Mouse (Mus musculus) left cerebral cortex, adult 8-10 months (tissue): ENCODE measurements at regions not wholly inside any gene's neighbourhood (a gene's known extent, or its start where the extent isn't known, plus 50 kb on each side); places are given as distances from the start of the nearest gene placed in this dataset.

Source experiments
- DNase-seq, 2 experiments: peaks; one replicate each; pipeline ENCODE4 v3.0.0; 2022; ENCODE audit warnings: low spot score in 2 of 2

DNA sequence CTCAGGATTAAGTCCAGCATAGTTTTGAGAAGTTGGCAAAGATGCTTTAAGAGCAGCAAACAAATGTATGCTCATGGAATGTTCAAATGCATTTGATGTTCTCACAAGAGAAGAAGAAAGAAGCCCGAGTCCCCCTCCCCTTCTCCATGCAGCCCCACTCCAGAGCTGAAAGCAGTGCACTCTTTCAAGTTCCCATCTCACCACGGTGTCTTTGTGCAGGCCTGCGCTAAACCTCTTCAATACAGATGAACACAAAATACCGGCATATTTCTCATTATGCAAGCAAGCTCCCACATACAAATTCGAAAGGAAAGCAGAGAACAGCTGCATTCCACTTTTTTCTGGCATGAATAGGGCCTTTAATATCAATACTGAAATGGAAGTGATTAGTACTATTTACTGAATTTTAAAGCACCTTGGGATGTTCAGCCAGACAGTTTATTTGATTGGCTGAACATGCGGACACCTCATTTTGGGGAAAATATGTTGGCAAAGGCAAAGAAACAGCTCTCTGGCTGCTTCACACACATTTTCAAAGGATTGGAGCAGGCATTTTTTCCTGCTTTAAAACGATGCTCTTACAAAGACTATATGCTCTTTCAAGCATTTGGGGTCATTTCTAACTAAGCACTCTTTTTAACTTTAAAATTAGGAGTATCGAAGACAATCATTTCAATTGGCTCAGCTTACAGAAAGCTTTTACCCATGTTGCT lies 595.8 kb downstream of the Car8 start:
- DNase-seq, result peak; percentile 1 to 6

DNA sequence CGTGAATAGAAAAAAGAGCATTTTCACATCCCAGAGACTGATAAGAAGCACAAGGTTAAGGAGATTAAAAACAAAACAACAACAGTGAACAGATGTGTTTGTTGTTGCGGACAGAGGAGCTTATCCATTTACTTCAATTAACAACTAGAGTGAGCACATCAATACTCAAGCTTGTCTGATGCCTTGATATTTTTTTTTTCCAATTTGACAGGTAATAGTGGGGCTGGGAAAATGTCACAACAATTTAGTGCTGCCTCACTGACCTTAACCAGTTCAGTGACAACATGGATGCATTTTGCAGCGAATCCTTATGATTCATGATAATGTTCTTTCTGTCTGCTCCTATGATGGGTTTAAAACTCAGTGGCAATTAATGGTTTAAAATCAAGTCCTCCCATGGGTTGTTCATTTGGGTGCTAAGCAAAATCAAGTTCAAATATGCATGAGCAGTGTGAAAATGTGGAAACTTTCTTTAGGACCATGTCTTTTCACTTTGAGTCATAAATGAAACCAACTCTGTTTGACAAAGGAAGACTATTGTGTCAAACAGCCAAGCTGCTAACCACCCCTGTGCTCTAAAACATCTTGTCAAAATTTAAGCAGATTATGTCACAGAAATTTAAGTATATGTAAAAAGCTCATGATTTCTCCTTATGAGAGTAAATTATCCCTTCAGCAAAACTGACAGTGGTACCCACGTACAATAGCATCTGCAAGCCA lies 641.0 kb downstream of the Car8 start:
- no peak for DNase-seq

DNA sequence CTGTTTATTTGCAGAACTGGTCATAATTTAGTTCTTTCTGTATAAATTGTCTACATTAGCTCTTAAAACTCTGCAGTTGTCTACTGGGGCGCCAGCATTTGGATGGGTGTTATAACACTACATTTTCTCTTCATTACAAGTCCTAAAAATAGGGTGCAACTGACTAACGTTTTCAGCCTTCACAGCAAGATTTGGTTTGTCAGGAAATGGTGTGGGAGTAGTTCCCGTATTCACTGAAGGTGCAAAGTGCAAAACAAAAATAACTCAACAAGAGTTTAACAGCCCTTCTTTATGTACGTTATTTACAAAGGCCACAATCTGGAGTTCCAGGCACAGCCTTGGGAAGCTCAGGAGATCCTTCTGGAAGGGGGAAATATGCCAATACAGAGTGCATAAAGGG lies 642.7 kb downstream of the Car8 start:
- peak in 1 of 2 experiments; percentile 79 for DNase-seq

DNA sequence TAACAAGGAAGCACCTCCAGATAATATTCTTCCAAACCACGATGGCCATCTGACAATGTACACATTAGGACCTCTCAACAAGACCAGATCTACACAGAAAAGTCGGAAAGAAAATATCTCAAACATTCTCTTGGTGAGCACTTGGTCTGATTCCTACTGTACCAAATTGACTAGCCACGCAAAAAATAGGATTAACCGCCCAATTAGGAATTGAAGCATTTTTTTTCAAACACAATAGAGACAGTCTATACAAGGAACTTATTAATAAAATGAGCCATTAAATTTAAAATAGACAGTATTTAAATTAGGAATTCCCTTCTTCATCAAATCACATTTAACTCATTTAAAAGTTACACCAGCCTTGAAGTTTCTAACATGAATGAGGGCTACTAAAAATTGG lies 655.0 kb downstream of the Car8 start:
- no peak for DNase-seq

DNA sequence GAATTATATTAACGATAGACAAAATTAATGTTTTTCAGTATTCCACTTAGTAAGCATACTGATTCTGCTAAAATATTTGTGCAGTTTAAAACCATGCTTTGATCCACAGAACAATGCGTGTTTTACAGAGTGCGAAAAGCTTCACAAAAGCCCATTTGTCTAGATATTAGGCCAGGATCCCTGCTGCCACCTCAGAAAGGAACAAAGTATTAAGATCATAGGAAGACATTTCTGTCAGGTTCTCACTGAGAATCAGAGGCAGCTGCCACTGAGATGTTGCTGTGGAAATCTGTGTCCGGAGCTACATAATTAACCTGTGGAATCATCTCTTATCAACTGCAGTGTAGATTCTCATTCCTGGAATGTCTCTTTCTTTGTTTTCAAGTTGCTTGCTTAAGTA lies 656.9 kb downstream of the Car8 start:
- no peak for DNase-seq

DNA sequence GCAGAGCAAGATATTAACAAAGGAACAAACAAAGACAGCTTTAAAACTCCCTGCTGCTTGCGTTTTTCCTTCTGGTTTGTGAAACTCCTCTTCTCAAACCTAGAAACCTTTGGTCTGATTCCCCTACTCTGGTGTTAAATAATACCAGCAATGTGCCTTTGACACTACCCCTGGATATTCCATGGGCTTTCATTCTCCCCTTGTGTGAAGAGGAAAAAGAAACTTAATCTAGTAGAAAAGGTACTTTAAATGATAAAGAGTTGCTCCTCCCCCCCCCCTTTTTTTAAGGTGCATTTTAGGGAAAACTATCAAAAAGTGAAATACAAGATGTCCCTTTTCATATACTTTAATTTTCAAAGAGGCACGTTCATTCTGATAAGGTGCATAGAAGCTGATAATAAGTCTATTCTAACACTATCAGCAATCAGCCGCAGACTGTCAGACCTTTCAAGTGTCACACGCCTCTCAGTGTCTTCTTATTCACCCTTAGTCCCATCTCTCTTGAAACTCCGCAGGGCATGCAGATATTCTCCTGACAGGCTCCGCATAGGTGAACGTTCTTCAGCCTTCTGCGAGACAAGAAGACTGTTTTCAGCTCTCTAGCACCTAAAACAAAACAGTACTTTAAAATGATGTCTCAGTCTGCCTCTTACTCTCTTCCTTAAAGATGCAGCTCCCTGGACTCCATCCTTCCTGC lies 657.5 kb downstream of the Car8 start:
- DNase-seq, result no peak

DNA sequence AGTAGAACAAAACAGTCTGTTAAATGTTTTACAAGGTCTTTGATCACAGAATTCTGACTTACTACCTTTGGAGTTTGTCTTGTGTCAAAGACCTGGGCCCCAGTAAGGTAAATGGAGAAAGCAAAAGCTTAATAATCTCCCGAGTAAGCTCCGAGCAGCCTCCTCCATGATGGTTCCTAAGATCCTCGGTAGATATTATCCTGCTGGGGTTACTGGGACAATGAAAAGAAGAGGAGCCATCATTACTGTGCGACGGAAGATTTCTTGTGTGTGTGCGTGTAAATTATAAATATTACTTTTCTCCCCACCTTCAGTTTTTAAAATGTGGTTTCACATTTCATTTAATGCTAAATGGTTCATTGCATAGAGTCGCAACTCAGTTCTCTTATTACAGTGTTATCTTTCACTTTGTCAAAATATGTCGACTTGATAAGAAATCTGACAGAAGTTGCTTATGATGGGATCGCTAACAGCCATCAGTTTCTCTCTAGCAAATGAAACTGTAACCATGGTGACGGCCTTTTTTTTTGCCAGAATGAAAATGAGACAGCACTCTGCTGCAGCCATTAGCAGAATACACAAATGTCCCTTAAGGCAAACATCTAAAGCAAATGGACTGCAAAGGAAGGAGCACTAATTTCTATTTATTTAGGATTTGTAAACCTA lies 658.2 kb downstream of the Car8 start:
- peak in 1 of 2 experiments; percentile 39 for DNase-seq

DNA sequence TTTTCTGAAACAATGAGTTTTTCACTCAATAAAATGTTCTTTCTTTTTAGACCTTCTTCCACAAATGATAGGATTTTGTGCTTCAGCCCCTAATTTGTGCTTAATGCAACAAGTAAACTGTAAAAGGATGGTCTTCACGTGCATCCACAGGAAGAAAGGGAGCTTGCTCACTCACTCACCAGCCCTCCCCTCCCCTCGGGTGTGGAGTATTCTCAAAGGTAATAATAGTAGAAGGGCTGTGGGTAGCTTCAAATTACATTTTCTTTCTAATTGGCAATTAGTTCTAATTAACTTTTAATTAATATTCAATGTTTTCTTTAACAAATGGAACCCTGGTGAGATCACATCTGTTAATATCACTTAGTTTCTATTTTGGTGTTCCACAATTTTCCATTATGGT lies 664.8 kb downstream of the Car8 start:
- DNase-seq, result no peak

DNA sequence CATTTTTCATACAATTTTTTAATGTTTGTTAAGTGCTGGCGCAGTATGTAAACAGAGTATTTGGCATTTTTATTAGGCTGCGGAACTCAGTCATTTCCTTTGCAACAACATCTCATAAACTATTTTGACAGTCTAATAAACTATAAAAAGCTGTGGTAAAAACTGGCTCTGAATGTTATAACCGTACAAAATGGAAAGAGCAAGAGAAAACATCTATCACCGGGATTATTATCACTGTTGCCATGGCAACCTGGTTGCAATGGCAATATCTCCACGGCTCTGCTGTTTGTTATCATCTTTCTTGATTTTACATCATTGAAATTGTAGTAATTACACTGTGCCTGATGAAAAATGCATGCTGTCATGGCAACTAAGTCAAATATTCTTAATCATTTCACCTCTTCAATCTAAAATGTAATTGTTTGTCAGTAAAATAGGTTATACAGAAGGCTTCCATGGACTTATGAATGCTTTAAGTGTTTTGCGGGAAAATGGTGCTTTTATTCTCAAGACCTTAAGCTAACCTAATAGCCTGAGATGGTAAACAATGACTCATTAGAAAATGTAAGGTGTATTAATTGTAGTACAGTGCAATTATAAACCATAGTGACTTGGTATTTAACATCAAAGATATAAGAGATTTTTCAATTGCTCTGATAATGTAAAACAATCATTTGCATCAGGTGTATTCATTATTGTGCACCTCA lies 671.0 kb downstream of the Car8 start:
- peak in 1 of 2 experiments; percentile 17 for DNase-seq

DNA sequence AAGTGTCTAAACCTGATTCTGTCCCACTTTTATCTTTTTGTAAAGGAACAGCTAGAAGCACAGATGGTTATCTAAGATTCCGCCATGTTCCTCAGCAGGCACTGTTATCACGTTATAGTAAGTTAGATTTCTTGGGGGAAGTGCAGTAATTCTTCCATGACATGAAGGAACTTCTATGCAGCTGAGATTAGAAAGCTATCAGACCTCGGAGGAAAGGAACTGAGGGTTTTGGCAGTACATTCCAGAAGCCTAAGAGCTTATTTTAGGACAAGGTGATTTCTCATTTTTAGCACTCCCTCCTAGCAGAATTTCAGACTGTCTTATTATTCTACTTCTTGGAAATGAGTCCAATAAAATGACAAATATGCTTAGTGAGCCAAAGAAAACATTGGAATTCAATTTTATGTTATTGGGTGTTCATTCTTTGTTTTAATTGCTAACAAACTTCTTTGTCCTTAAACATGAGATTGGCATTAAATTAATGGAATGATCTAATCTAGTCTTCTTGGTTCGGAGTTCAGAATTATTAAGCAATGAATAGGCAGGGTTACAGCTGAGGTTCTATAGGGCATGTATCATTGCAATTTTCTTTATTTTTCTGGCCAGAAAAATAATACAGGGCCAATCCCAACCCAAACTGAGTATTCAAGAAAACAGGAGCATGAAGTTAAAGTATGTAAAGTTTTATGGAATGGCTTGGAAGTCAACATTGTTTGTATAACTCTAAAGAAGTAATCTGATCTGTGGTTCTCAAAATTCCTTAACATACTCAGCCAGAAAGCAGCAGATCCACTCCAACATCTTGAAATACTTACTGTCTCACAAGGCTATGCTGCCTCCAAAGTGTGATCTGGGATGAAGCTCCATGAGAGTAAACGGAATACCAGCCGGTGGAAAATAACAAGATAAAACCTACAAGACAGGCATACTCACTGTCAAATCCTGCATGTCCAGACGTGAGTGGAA lies 678.7 kb downstream of the Car8 start:
- DNase-seq, result no peak

DNA sequence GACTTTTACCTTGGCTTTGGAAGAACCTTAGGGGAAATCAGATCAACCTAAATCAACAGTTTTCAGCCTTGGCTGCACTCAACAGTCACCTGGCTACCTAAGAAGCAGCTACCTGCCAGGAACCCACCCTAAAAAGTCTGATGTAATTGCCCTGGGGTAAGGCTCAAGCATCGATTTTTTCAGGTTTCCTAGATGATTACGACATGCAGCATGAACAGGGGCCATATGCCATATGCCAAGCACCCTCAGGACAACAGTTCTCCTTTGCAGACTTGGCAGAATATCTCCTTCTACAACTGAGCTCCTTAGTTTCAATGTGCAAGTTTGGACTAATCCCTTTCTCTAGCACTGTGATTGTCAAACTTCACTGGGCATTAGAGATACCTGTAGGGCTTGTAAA lies 680.1 kb downstream of the Car8 start:
- no peak for DNase-seq

DNA sequence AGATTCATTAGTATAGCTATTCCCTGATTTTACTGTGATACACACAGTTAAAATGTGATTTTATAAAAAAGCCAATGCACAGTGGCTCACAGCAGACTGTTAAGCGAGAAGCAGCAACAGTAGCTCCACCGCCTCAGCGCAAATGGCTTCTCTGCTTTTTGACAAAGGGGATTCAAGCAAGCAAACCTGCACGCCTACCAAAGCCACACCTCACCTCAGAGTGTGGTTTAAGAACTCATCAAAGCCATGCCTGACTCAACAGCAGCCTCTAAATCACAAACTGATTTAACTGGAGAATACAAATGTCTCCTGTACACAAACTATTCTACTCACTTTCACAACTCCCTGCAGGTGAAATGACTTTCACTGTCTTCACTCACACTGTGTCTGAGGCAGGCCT lies 704.5 kb downstream of the Car8 start:
- DNase-seq, result no peak

DNA sequence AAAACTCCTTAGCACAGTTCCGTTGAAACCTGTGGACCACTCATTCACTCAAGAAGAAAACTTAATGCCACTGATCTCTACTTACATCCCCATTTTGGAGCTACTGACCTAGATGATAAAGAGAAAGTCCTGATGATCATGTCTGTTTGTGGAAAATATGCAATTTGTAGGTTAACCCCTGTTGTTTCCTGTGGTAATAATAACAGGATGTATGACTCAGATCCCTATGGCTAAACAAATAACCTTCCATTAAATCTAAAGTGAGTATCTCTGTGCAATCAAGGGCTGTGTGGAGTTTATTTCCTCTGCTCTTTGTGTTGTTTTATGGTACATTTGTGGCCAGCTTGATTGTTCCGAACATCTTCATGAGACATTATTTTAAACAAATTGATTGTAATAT lies 711.1 kb downstream of the Car8 start:
- DNase-seq, result no peak

DNA sequence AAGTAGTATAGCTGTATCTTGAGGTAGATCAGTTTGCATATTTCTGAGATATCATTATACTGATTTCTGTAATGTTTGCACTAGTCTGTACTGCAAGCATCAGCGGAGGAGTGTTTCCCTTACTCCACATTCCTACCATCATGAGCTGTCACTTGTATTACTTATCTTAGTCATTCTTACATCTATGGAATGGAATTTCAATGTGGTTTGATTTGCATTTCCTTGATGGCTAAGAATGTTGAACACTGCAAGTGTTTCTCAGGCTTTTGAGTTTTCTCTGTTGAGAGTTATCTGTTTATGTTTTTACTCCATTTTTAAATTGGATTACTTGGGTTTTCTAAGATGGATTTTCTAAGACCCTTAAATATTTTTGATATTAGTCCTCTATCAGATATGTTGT lies 725.8 kb downstream of the Car8 start:
- no peak for DNase-seq

DNA sequence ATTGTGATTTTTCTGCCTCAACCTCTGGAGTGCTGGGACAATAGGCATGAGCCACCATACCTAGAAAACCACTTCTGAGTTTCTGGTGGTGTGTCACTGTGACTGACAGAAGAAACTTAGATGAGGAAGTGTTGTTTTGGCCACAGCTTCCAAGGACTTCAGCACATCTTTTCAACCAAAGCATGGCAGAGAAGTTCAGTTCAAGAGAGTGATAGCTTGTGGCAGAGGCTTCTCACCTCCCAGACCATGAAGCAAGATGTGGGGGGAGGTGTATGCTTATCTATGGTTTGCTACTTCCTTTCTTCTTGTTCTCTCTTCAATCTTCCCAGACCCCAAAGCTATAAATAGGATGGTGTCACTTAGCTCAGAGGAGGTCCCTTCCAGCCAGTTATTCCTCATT lies 753.3 kb downstream of the Car8 start:
- DNase-seq, result no peak

DNA sequence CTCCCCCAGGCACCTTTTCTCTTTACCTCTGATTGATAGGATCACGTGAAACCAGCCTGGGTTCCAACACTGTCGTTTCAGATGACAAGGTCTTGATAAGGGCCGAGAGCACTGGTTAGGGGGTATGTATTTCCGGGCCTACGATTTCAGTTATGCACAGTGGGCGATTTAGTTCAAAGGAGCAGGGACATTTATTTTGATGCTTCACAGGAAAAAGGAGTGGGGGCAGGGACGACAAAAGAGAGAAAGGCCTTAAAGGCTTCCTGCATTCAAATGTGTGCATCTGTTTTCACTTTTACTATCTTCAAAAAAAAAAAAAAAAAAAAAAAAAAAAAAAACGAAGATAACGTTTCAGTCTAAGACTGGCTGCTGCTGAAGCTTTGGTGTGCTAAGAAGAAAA lies 783.7 kb downstream of the Car8 start:
- no peak for DNase-seq

DNA sequence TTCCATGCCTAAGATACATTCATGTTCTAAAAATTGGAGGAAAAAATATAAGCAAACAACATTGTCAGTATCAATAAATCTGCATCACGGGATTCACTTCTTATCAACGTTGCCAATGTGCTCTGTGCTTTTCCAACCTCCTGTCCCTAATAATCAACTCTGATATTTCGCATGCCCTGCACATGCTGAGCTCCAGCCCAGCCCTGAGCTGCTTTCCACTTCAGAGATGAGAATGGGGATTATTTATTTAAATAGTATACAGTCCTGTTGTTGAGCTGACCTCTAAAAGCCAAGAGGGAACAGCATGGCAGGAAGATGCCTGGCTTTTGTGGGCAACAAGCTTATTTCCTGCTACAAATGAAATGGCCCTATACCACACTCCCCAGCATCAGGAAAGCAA lies 786.2 kb downstream of the Car8 start:
- no peak for DNase-seq

DNA sequence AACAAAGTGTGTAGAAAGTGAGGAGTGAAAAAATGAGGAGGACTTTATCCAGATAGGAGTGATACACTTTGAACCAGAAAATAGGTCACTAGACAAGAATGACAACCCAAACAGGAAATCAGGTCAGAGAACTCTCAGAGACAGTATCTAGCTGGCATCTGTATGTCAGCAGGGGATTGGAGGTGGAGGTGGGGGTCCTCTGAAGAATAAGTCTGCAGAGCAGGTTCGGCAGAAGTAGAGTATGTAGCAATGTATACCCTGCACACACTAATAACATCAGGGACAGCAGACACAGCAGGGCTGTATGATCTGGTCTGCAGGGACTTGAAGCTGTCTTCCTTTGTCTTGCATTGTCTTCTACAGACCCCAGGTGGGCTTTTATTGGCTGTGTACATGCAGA lies 787.9 kb downstream of the Car8 start:
- DNase-seq, result no peak

DNA sequence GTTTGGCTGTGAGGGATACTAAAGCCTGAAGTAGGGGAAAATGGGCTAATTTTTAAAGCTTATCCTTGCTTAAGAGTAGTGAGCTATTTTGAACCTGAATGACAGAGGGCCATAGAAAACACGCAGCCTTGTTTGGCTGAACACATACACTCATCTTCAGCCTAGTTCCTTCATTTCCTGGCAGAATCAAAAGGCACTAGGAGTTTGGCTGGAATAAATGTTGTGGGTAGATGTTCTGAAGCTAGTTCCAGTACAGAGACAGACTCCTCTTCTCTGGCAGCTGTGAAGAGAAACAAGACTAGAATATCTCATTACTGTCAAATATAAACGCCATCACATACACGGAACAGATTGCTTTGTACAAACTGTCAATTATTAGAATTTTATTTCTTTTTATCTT lies 809.5 kb downstream of the Car8 start:
- peak in 1 of 2 experiments; percentile 25 for DNase-seq

DNA sequence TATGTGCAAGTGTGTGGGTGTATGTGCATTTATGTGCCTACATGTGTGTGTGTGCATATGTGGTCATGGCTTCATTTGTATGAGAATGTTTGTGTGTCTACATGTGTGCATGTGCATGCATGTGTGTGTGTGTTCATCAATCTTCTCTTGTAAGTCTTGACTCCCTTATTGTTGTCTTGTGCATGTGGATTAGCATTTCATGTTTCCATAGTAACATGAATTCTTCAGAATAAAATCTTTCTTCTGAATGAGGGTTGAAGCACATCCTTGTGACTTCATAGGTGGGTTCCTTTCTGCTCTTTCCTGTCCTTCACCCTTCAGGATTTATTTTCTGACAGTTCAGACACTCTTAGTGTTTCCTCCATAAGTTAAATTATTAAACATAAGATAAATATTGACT lies 814.8 kb downstream of the Car8 start:
- no peak for DNase-seq
